Mouse (Mus musculus): ENCODE measurements around the gene Hist1h2ao.
"Not testable (repeated sequence)": the region's sequence is repeated elsewhere in the genome, so short reads cannot be mapped to it uniquely, and the experiment has no call there.

Hist1h2ao gene

DNA sequence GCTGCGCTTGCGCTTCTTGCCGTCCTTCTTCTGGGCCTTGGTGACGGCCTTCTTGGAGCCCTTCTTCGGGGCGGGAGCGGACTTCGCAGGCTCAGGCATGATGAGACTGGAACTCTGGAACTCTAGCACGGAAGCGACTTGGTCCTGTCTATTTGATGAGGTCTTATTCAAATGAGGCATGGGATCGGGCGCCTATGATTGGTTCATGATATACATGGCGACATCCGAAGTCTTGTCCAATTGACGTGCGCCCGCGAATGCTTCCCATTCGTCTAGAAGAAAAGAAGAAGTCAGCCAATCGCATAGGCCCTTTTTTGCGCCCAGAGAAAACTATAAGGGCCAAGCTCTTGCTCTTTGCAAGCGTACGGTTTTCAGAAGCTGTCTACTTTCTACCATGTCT, at the start of gene Hist1h2ao, which contains the start of gene Hist1h2bq:
Gene Hist1h2ao, plus strand, starts transcription at position 393 of the 400 bp plus-strand sequence.
Gene Hist1h2bq, minus strand, starts transcription at position 125 of the 400 bp plus-strand sequence.
- not testable (repeated sequence) for DNase-seq

DNA sequence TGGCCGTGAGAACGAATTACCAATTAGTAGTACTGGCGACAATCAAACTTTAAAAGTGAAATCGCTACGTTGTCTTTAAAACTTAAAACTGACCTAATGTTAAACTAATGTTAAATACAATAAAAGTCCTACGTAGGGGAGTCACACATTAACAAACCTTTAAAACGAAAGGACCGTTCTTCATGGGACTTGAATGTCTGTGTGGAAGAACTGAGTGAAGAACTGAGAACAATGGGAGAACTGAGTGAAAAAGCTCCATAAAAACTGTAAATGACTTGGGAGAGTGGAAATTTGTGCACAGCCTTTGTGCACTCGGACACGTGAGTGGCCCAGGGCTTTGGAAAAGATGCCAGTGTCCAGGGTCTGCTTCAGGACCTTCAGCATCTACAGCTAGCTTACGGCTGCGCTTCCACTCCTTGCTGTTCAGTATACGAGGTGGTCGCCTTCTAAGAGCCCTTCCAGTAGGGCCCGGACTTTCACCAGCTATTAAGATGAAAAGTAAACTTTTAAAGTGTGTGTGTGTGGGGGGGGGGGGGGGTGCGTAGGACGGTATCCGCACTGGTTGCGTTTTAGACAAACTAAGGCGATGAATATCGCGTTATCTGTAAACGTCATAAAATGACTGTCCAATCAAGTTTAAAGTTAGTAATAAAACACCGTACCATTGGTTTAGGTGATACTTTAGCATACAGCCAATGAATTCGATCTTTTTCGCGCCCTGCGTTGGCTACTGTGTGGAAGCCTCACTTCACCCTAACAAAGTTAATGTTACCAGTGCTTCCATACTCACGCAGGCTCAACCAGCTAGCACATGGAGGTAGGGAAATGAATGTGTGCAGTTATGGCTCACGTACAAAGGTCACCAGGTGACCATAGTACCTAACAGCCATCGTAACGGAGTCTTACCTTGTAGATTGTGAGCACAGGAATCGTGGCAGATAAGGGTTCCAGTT, 31.2 kb upstream of the Hist1h2ao start:
- peak; percentile 80 for DNase-seq

DNA sequence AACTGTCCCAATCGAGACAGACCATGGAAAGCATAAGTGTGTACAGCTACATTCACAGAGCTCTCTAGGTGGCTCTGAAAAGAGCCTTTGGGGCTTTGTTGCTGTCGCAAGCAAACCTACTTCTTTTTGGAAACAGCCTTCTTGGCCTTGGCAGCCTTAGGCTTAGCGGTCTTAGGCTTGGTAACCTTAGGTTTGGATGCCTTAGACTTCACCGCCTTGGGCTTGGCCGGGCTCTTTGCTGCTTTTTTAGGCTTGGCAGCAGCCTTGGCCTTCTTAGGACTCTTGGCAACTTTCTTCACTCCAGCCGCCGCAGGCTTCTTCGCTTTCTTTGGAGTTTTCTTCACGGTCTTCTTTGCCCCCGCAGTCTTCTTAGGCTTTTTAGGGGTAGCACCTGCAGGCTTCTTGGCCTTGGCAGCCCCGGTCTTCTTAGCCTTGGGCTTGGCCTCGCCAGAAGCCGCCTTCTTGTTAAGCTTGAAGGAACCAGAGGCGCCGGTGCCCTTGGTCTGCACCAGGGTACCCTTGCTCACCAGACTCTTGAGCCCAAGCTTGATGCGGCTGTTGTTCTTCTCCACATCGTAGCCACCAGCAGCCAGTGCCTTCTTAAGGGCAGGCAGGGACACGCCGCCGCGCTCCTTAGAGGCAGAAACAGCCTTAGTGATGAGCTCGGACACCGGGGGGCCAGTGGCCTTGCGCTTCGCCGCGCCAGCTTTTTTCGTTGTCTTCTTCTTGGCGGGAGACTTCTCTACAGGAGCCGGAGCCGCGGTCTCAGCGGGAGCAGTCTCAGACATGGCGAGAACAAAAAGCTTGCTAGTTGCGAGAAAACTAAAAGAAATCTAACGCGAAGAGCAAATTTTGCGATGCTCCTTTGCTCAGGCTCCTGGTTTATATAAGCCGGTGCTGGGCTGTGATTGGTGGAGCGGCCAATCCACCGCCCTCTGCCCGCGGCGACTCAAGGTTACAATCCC, 30.2 kb upstream of the Hist1h2ao start, which contains the start of gene Hist1h1b:
Gene Hist1h1b, minus strand, starts transcription at position 859 of the 965 bp plus-strand sequence.
- DNase-seq: peak; percentile 69

DNA sequence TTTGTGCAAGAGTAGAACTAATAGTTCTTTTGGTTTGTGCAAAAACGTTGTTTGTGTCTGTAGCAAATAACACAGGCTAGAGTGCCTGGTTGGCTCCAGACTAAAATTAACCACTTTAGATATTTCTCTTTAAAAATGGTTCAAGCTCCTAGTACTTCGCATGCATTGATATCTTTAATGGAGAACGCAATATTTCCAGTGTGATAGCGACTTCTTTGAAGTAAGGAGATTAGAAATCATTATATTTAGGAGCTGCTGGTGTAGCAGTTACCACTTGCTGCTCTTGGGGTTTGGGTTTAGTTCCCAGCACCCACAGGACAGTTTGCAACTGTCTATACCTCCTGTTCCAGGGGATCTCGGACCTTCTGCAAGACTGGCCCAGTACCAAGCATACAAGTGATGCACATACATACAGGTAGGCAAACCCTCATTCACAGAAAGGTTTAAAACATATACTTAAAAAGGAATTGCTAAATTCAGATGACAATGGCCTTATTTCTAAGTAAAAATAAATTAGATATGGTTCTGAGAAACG, 29.2 kb upstream of the Hist1h2ao start:
- no peak for DNase-seq

DNA sequence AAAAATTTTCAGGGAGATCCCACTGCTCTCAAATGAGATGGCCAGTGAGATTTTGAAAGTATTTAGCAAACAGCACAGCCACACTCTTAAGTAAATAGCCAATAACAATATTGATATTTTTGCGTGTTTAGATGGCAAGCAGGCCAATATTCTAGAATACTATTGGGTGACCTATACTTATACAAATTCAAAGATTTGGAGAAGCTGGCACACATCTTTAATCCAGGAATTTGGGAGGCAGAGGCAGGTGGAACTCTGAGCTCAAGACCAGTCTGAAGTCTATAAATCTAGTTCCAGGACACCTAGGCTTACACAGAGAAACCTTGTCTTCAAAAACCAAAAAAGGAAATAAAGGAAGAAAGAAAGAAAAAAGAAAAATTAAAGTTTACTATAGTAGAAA, 28.6 kb upstream of the Hist1h2ao start:
- no peak for DNase-seq

DNA sequence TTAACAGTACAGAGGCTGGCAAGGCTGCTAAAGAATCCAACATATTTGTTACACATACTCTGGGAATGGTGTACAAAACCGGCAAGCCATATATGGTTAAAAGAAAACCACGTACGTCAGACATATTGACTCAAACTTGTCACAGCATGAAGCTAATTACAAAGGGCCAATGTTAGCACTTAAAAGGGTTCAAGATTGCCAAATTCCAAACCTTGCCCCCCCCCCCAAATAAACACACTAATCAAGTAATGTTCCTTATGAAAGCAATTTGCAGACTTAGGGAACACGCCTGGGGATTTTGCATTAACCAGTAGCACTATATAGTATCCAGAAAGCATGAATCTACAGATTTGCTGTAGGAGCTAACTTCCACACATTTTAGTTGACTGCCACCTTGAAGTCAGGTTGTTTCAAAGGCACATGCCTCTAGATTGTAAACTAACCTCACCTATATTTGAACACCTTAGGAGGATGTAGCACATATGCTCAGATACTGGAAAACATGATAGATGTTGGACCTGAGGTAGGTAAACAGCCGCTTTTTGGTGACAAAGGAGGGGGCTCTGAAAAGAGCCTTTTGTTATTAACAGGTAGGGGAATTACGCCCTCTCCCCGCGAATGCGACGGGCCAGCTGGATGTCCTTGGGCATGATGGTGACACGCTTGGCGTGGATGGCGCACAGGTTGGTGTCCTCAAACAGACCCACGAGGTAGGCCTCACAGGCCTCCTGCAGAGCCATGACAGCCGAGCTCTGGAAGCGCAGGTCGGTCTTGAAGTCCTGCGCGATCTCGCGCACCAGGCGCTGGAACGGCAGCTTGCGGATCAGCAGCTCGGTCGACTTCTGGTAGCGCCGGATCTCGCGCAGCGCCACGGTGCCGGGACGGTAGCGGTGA, 27.7 kb upstream of the Hist1h2ao start:
- DNase-seq: not testable (repeated sequence)

DNA sequence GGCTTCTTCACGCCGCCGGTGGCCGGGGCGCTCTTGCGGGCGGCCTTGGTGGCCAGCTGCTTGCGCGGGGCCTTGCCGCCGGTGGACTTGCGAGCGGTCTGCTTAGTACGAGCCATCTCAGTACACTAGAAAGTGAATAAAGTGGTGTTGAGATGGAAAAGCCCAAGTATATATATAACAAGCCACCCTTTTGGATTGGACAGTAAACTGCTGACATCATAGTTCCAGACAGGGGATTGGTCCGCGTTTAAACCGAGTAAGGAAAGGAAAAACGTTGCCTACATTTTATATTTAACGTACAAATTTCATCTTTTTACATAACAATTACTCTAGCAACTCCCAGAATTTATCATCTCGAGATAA, 27.0 kb upstream of the Hist1h2ao start, which contains the start of gene Hist1h3i:
Gene Hist1h3i, minus strand, starts transcription at position 116 of the 363 bp plus-strand sequence.
- DNase-seq: peak; percentile 61

DNA sequence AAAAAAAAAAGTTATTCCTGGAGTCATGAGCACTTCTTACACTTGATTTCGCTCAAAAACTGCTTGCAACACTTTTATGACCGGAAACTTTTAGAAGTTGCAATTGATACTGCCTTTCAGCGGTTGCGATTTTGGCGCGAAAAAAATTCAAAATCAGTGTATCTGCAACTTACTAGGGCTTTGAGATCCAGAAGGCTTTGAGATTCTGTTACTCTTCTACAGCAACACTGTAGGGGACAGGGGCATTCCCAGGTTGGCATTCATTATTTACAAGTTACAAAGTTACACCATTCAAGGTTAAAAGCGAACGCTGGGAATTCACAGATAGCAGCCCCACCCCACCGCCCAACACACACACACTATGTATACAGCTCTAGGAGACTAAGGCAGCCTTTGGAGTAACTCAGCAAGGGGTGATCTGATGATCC, 26.5 kb upstream of the Hist1h2ao start:
- peak; percentile 27 for DNase-seq

DNA sequence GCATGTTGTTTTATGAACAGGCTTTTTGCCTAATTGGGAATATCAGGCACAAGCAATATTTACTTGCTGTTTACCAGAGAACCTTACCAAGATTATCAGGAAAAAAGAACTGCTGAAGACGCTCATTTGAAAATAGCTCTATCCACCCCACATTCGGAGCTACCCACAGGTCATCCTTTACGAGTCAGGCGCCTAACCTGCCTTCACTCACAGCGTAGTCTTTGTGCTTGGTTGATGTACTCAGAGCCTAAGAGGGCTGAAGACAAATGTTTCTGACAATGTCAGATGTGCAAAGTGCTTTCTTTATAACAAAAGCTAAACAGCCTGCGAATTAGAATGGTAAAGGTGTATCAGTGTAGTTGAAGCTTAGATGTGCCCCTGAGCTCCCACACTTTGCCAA, 26.0 kb upstream of the Hist1h2ao start:
- DNase-seq: no peak

DNA sequence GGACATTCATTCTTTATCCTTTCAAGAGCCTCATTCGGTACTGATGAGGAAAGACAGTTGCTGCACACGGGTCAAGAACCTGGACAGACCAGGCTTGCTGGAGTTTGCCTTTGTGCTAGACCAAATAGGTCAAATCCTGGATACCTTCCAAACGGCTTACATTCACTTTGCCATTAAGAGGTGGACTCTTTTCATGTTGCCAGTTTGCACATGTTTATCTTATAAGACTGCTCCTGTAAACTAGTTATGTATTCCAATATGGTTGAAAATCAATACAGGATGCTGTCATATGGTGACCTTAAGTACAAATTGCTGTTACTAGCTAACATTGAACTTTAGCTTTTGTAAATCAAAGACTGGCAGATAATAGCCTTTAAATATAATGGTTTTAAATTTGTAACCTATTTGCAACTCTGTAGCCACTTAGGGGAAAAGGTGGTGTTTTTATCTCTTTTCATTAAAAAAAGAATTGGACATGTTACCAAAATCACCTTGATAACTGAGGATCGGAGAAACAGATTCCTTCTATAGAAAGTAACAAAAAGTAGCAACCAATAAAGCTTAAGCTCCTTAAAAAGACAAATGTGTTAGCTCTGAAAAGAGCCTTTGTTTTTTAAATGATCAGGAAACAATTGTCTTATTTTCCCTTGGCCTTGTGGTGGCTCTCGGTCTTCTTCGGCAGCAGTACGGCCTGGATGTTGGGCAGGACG, 23.9 kb upstream of the Hist1h2ao start:
- no peak for DNase-seq

DNA sequence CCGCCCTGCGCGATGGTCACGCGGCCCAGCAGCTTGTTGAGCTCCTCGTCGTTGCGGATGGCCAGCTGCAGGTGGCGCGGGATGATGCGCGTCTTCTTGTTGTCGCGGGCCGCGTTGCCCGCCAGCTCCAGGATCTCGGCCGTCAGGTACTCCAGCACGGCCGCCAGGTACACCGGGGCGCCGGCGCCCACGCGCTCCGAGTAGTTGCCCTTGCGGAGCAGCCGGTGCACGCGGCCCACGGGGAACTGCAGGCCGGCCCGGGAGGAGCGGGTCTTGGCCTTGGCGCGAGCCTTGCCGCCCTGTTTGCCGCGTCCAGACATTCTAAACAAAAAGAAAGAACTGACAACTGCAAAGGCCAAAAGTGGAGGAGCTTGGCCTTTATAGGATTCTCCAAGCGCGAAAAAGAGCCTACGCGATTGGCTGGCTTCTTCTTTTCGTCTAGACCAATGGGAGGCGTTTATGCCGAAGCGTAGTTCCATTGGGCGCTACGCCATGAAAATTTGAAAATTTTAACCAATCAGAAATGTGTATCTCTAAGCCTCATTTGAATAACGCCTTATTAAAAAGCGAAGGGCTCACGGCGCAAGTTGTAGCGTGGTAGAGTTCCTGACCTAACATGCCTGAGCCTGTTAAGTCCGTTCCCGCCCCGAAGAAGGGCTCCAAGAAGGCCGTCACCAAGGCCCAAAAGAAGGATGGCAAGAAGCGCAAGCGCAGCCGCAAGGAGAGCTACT, 23.2 kb upstream of the Hist1h2ao start, which contains the start of the genes Hist1h2an and Hist1h2bp:
Gene Hist1h2an, minus strand, starts transcription at position 320 of the 731 bp plus-strand sequence.
Gene Hist1h2bp, plus strand, starts transcription at position 563 of the 731 bp plus-strand sequence.
- peak; percentile 86 for DNase-seq

DNA sequence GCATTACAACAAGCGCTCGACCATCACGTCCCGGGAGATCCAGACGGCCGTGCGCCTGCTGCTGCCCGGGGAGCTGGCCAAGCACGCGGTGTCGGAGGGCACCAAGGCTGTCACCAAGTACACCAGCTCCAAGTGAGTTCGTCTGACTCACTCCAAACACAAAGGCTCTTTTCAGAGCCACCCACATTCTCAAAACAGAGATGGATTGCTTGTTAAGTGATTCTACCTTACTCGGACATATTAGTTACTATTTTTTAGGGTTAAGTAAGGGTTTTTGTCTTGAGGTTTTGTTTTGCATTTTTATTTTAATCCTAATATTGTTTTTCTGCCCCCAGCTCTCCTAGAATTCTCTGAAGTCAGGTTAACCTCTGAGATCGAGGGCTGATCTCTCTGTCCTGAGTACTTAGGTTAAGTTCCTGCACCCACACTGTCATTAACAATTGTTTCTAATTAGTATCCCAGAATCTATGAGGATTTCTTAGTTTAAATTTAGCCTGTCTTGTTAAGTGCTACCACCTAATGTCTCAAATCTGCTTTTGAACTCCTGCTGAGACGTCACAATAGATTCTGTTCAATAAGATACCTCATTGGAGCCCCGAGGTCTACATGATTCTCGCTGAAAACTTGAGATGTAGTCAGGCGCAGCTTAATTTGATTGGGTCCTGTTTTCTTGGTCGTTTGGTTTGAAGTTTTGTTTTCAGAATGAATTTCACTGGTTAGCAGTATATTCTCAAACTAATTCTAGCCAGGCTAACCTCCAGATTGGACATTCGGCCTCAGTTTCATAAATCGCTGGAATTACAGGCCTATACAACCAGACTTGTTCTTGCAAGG, 22.3 kb upstream of the Hist1h2ao start:
- no peak for DNase-seq

DNA sequence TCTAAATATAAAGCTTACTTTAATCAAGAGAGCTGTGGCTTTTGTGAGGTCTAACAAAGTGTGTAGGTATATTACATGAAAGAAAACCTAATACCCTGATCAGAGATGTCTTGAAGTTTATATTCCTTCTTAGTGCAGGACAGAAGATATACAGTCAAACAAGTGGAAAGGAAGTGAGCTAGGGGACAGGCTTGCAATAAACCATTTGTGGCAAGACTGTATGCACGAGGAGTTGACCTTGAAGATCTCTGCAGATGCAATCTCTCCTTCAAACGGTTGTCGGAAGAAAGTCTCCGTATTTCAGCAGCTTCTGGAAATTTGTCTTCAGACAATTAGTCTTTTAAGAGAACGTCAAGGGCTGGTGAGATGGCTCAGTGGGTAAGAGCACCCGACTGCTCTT, 20.3 kb upstream of the Hist1h2ao start:
- DNase-seq: no peak

DNA sequence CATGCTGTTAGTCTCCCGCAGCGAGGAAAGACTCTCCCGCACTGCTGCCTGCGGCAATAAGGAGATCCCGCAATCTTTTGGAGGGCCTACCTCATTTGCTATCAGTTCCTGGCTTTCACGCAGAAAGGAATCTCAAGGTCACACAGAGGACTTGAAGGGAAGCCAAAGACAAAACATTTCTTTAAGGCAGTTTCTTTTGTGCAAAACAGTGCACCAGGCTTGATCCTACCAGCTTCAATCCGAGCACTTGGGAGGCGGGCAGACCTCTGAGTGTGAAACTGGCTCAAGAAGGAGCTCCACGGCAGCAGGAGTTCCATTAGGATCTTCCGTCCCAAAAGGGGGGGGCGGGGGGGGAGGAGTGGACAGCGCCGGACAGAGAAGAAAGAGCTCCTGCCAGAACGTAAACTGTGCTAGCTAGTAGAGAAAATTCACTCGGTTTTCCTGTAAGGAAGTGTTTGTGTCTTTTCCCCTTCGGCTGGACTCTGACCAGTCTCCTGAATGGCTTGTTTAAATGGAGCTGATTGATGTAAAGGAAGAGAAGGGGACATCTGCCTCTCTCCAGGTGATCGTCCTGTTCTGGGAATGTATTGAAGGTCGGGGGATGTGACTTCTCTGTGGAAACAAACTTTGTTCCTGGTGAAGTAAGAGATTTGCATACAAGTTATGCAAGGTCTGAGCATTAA, 19.5 kb upstream of the Hist1h2ao start:
- no peak for DNase-seq

DNA sequence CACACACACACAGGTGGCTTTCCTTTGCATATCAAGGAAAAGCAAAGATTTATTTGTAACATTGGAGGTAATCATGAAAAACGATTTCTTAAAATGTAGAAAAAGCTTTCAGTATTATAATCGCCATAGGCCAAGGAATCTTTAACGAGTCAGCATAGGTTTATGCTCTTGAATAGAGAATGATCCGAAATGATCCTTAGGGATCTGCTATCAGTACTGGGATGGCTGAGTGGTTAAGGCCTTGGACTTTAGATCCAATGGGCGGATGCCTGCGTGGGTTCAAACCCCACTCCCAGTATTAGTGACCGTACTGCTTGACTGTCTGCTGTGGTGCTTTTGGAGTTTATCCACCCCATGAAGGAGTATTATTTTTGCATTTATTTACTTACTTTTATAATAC, 14.7 kb upstream of the Hist1h2ao start:
- no peak for DNase-seq

DNA sequence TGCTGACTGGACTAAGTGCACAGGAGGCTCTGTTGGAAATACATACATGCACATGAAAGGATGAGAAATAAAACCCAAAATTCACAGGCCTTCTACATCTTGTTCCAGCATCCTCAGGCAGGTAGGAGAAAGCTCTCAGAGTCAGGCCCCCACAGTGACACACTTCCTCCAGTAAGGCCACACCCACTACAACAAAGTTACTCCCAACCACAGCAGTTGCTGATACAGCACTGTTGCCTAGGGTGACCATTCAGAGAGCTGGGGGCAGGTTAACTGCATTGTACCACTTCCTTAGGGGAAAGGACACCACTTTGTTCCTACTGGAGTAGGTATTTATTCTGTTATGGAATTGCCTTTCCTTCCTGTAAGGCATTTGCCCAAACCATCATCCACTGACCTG, 13.1 kb upstream of the Hist1h2ao start:
- DNase-seq: not testable (repeated sequence)

DNA sequence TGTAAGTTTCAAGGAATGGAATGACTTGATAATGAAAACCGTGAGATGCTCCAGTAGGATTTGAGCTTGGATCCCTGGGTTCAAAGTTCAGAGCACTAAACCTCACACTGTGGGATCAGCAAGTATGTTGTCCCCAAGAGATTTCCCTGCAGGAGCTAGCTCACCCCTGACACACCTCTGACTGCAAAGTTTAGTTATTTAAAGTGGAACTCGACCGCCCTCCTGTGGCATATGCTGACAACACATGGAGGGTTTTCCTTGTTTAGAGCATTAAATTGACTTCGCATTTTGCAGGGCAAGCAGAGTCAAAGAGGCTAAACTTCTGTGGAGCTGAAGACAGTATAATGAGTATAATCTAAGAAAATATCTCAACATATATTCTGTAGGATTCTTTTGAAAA, 7.2 kb upstream of the Hist1h2ao start:
- DNase-seq: not testable (repeated sequence)

DNA sequence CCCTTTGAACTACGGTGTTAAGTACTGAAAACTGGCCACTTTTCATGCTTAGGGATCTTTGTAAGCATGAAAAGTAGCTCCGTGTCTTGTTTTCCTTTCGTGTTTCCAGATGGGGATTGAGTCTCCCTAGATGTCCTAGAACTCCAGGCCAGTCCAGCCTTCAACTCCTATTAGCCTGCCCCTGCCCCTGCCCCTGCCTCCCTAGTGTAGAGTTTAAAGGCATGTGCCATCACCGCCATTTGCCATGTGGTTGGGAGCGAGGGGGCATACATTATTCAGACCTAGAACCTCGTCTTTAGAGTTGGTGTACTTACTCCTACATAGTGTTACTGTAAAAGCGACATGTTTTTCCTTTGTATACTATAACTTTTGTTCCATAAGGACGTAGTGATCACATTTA, 809 bp downstream of the Hist1h2ao start:
- DNase-seq: not testable (repeated sequence)
